Mouse (Mus musculus) granulocyte monocyte progenitor cell, adult 5-6 weeks (primary cell): Measurements from ENCODE around the gene Dph2. TPM values are rescaled to one million over a fixed set of nuclear protein-coding genes. Genes with fewer than 3 reads are reported as not detected.

Experiments used
- ATAC-seq: replicated peaks from 2 replicates; pipeline ENCODE4 v1.8.0; 2016; ENCODE audit warnings: mild to moderate bottlenecking, moderate TSS enrichment, inconsistent platforms; ENCODE audit not compliant: poor library complexity, severe bottlenecking
- total RNA-seq, 2 experiments: library from RNA; stranded (forward) in 1 of 2; stranded (reverse) in 1 of 2; fragments of 200-712, 200-1000 nt in 1 of 2; fragments of >200 nt in 1 of 2; fragmentation: Nextera tagmentation in 1 of 2; gene quantifications; 2 replicates each; pipeline ENCODE4 v1.2.3; 2014 to 2017

Dph2 gene
- total RNA-seq, 2 experiments from 2014 or later: 9.6 to 13.3 TPM

DNA sequence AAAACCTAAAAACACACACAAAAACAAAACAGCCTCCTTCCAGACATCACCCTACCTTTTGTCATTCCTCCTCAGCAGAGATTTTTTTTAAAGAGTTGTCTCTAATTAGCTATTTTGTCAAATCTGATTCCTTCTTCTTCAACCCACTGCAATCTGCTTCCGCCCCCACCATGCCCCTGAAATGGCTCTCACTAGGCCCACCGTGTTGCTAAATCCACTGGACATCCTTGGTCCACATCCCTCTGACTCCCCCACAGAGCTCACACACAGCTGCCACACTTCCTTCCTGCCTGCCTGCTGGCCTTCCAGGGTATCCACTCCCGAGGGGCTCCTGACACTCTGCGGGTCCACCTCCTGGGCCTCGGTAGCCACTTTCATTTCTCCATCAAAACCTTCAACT lies 13.1 kb downstream of the Dph2 start:
- ATAC-seq: no peak

DNA sequence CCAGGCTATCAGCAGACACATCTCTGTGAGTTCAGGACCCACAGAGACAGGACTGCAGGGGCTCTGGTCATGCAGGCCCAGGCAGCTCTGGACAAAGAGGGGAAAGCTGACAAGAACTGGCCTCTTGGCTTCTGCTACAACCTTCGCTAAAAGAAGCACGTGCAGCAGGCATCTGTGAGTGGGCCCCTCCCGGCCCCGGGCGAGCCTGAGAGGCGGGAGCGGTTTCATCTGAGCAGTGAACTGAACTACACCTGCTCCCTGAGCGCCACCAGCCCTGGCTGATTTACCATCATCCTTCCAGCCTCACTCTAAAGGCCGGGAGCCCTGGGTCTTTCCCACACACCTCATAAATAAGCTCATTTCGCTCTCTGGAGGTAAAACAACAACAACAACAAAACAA lies 13.5 kb downstream of the Dph2 start:
- no peak for ATAC-seq

DNA sequence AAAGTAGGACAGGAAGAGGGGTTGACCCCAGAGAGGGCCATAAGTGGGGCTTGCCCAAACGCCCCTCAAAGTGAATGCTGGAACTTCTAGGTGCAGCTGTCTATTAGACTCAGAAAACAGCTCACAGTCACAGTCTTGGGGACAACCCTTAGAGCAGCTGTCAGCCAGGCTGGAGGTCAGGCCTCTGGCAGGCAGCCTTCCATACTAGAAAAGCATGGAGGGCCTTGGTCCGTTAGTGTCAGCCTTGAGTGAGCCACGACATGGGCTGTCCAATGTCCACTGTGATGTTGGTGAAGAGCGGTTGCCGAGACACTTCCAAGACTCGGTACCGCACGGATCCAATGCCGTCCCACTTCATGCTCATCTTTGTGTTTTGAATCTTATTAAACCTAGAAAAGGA lies 18.2 kb downstream of the Dph2 start:
- no peak for ATAC-seq

DNA sequence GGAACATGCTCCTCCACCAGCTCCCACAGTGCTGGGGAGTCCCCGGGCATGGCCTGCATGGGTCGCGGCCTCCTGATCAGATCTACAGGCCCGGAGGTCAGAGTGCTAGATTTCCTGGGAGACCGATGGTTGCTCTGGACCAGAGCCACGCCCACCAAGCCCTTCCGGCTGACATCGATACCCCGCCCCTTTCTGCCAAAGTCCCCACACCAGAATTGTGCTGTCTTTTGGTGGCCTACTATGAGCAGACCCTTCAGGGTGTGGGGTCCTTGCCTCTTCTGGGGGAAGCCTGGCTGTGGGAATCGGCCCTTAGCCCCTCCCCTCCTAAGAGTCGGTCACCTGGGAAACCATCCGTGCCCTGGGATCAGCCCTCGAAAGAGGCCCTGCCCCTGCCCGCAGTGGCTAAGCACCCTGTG lies 19.4 kb downstream of the Dph2 start, which contains the start of gene Ccdc24:
TSS of gene Ccdc24 (minus strand) at position 87 of the 416 bp plus-strand sequence.
- peak; percentile 38; the same call in 1 of the 2 replicates for ATAC-seq

DNA sequence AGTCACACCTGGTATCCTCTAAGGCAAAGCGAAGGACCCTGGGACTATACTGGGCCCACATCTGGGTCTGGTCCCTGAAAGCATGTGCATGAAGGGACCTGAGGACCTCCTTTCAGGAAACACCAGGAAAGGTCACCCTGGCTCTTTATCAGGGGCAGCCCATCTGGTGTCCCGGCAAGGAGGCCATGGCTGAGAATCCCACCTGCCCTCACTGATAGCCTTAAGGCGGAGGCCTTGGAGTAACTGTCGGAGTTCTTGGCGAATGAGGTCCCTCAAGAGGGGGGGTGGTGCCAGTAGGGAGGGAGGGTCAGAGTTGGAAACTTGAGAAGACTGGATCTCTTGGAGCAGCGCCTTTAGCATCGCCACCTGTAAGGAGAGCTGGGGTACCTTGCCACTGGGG lies 20.0 kb downstream of the Dph2 start:
- ATAC-seq: no peak

DNA sequence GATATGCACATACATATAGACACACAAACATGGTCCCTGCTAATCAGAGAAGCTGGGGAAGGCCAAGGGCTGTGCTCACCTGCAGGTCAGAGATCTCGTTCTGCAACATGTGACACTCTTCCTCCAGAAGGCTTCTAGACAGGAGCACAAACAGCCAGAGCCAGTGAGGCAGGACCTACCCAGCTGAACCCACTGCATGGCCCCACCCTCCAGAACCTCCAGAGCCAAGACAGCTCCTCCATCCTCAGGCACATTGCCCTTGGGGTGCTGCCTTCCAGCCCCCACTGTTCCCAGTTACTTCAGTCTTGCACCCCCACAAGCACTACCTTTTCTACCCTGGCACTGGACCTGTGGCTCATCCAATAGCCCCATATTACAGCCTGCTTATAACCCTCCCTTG lies 21.4 kb downstream of the Dph2 start:
- ATAC-seq: no peak

DNA sequence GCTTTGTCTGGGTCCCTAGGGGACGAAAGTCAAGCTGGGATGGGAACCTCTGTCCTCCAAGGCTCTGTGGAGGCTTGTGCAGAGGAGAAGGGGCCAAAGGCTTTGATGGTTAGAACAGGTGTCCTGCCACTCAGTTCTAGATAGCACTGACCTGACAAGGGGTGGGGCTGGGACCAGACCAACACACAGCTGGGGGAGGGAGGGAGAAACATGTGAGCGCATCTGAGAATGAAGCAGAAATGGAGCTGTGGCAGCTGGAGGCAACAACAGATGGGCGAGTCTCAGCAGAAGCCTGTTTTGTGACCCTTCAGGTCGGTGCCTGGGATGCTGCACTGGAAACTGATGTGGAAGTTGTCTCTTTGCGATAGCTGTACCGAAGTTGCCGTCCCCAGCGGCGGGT lies 22.5 kb downstream of the Dph2 start:
- no peak for ATAC-seq

DNA sequence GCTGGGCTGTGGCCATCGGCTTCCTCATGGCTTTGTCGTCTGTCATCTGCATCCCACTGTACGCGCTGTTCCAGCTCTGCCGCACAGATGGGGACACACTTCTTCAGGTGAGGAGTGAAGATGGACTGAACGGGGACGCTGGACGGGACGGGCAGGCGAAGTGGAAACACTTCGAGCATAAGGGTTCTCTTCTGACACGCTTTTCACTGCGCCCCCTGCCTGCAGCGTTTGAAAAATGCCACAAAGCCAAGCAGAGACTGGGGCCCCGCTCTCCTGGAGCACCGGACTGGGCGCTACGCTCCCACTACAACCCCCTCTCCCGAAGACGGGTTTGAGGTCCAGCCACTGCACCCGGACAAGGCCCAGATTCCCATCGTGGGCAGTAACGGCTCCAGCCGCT lies 24.0 kb downstream of the Dph2 start:
- peak; percentile 52 for ATAC-seq

DNA sequence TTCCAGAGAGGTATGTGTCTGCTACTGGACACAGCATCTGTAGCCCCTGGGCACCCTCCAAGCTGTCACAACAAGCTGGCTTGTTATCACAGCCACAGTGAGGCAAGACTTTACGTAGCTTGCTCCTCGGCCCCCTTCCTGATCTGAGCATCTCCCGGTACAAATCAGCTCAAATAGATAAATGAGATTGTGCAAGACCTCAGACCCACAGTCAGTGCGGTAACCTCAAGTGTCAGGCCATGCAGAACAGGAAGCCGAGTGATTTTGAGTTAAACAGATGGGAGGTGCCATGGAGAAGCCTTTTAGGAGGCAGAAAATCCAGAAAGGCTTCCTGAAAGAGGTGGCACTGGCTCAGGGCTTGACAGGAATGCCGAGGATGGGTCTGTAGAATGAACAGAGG lies 24.8 kb downstream of the Dph2 start:
- peak; percentile 69 for ATAC-seq

DNA sequence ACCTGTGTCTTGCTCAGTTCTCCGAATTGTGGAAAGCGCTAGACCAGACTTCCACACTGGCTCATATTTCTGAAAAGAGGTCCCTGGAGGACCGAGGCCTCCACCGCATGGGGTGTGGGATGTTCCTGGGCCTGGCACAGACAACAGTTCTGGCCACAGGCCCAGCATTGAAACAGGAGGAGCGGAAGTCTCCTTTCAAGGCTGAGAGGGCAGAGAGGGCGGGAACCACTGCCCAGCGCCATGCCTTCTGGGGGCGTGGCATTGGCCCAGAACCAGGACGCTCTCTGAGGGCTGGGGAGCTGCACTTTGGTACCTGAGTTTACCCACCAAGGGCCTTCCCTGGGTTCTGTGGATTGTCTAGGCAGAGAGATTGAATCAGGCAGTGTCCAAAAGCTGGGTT lies 25.7 kb downstream of the Dph2 start:
- ATAC-seq: peak; percentile 48

DNA sequence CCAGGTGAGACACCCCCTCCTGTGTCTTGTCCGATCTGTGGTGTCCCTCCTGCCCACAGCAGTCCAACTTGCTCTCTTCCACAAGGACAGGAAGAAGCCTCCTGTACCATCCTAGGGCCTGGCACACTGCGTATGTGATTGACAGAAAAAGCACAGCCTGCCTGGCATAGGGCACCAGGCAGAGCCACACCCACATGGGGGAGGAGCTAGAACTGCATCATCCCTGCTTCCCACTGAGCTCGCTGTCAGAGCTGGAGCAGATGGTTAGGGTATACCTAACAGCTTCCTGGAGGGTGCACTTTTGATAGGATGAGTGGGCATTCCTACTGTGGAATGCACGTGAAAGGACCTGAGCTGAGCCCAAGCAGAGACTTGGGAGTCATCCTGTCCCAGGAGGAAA lies 29.0 kb downstream of the Dph2 start:
- peak; percentile 45 for ATAC-seq

DNA sequence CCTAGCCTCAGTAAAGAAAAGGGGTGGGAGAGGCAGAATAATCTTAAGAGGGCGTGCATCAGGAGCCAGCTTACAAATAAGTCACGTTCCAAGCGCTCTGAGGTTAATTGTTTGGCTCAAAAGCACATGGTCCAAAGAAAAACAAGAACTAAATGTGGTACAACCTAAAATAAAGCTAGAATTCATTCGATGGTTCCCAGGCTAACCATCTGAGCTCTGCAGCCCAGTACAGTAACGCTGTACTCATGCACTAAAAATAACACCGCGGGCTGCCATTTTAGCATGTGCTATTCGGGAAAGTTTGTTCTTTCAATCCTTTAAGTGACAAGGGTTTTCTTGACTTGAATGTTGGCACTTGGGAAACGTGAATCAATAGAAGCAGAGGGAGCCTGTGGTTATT lies 31.3 kb downstream of the Dph2 start:
- ATAC-seq: no peak

DNA sequence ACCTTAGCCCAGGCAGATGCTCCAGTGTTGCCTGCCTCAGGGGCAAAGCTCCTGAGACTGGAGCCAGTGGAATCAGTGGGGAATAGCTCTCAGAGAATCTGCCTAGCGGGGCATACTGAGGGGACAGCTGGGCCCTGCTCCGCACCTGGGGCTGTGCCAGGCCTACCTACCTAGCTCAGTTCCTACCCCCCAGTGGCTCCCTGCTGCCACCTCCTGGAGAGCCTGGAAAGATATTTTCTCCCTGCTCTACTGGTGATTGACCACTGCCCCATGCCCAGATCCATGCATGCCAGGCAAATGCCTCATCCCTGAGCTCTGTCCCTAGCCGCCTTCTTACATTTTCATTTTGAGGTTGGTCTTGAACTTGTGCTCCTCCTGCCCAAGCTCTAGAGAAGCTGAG lies 33.0 kb downstream of the Dph2 start:
- ATAC-seq: peak; percentile 51

DNA sequence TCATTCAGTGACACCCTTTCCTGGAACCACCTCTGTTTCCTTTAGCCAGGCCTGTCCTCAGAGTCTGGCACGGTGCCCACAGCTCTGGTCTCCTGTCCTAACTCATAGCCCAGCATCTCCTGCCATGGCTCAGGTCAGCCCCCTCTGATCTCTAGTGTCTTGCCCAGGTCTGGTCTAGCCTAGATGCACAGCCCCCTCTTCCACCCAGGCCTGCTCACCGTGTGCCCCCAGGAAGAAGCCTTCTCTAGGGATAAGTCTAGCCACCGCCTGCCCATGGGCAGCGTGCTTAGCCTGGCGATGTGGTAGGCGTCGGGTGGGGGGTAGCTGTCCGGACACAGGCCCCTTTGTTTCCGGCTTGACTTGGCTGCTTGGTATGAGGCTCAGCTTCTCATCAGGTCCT lies 36.7 kb downstream of the Dph2 start:
- ATAC-seq: no peak

DNA sequence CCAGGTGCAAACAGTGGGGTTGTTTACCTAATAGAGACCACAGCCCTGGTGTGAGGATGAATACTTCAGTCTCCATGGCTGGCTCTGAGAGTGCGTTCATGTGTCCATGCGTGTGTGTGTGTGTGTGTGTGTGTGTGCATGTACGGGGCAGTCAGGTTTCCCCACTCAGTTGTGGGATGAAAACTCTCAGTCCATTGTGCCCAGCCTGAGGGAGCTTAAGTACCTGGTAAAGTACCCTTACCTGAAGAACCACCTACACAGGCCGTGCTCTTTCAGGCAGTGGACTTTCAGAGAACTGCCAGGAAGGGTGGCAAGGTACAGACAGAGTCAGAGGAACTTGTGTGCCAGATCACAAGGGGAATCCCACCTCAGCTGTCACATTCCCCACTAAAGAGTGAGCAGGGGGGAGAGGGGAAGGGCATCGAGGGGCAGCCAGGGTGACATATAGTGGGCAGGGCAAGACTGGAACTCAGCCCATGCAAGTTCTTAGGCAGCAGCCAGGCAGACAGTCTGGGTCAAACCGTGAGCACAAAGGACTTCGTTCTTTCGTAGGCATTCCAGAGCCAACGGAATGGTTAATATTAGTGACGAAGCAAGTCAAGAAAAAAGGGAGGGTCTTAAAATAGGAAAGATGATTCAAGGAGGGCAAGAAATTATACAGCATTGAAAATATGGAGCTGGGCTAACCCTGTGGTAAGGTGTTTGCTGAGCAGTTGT lies 39.5 kb downstream of the Dph2 start:
- ATAC-seq: no peak

DNA sequence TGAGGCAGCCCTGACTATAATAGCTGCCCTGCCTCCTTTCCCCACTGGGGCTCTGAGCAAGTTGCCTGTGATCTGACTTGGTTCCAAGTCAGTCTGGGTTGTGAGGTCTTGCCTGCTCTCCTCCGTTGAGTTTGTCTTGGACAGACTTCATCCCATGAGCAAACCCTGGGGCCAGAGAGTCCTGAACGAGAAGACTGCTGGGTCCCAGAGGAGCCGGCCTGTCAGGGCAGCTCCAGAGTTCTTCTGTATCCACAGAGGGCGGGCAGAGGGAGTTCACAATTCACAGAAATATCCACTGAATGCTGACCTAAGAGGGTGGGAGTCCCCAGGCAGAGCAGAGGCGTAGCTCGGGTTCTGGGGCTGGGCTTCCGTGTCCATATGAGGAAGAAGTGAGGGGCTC lies 41.0 kb downstream of the Dph2 start:
- ATAC-seq: no peak

DNA sequence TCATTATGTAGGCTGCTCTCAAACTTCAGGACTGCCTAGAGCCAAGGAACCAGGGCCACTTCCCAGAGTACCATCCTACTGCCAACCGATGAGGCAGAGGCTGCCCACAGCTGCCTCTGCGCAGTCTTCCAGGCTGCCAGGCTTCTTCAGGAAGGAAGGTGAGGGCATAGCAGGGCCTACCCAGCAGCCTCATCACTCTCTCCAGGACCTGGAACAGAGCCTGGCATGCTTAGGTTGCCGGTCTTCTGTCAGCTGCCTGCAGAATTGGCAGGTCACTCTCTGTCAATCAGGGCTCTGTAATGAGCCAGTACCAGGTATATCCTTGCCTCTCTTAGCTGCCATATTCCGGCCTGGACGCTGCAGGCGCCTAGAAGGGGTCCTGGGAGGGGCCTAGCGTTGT lies 41.7 kb downstream of the Dph2 start:
- ATAC-seq: no peak

DNA sequence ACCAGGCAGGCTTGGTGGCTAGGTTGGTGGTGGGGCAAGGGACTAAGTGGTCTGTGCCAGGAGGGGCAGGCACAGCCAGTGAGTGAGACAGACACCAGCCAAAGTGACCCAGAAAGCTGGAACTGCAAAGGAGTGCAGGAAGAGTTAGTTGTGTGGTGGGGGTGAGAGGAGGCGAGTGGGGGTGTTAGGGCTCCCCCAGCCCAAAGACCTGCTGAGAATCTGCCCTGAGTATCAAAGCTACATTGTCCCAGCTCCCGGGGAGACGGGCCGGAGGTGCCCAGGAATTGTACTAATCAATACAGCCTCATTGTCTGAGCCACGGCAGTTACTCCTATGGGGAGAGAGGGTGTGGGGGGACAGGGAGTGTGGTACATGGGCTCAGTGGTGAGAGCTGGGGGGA lies 42.3 kb downstream of the Dph2 start:
- ATAC-seq: no peak

DNA sequence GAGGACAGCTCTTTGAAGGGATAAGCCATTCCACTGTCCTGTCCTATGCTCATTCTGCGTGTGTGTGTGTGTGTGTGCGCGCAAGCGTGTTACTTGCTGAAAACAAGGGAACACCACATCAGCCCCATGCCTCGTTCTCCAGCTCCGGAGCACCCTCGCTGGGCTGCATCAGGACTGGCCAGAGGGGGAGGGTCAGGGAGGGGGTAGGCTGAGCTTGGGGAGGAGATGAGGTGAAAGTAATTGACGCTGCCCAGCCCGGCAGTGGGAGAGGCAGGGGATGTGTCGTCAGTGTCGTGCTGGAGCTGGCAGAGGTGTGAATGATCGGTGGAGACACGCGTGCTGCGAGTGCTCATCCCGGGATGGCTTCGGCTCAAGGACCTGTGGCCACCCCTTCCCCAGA lies 42.8 kb downstream of the Dph2 start:
- ATAC-seq: no peak

DNA sequence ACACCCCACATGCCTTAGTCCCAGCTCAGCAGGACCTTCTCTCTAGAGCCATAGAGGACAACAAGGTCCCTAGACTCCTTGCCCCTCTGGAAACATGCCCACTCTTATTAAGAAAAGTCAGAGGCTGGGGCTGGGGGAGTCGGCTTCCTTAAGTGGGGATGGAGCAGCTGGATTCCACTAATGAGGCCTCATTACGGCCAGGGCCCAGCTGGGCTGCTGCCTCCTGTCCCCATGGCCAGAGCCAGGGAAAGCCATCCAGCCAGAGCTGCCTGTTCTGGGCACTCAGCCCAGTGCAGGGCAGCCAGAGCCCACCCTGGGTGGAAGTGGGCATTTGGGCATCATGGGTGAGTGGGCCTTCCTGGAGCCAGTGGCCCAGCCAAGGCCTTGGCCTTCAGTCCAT lies 44.8 kb downstream of the Dph2 start:
- no peak for ATAC-seq

DNA sequence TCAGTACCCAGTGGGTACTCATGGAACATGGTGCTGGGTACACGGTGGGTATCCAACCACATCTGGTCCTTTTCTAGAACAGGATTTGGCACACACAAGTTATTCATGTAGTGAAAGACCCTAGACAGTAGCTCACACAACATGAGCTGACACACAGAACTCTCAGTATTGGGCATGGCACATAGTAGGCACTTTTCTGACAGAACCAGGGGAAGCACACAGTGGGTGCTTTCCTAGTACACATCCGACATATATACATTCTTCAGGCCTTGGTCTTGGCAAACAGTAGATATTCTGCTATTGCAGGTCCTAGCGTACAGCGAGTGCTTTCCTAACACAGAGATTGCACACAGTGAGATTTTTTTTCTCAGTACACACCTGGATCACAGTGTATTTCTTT lies 45.6 kb downstream of the Dph2 start:
- no peak for ATAC-seq

DNA sequence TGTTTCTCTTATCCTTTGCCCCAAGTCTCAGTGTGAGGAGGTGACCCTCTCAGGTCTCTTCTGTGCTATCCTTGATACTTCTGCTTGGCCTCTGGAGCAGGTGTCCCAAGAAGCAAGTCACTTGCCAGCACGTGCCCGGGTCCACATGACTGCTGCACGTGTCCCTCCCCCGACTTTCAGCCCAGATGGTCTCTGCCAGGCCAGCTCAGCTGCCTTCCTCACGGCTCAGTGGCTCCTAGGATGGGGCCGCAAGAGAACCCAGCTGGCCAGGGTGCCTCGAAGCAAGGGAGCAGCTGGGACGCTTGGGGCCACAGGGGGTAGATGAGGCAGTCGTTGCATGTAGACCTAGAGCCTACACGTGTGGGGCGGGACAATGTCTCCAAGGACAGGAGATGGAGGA lies 46.5 kb downstream of the Dph2 start:
- no peak for ATAC-seq

DNA sequence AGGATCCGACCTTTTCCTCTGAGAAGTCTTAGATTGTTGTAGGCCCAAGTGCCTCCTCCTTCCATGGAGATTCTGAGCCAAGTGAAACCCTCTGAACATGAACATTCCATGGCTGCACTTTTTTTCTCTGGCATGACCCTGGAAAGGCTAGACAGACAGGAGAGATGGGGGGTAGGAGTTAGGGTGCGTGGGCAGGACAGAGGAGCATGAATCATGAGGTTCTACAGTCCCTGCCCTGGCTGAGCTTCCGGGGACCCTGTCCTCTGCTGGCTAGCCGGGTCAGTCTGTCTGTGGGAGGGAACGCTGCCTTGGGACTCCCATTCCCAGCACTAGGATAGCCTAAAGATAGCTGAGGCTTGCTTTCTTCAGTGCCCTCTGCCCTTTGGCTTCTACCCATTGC lies 47.4 kb downstream of the Dph2 start:
- ATAC-seq: no peak
